Mouse (Mus musculus): ENCODE measurements around the gene Aifm2.
A peak's percentile ranks its signal among the peaks of the same experiment; 100 is the strongest.

DNA sequence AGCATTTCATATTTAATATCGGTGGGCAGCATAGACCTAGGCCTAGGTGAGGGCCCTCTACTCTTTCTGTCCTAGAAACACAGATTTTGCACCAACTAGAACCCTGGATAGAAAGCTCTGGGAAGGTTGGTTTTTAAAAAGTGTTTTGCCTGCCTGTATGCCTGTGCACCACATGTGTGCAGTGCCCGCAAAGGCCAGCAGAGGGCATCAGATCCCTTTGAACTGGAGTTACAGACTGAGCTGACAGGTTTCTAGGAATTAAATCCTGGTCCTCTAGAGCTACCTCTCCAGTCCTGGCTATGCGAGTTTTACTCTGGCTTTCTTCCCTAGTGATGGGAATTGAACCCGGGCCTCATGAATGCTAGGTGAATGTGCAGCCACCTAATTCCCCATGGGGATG, 30.1 kb downstream of the Aifm2 start:
- TF ChIP-seq POLR2A (IDR thresholded peaks at IDR 0.05; ENCODE audit: borderline replicate concordance, low read depth, low read length): no peak
- peak; percentile 46; the same call in 1 of the 2 replicates for TF ChIP-seq CTCF (IDR thresholded peaks at IDR 0.05; ENCODE audit: low read depth, low read length)
